Mouse (Mus musculus) lung, postnatal 4 days (tissue): ENCODE measurements around the gene Thbs3.
"Not testable (repeated sequence)": the region's sequence is repeated elsewhere in the genome, so short reads cannot be mapped to it uniquely, and the experiment has no call there.

Source experiments
- DNase-seq, 2 experiments: peaks; one replicate each; pipeline ENCODE4 v3.0.0; 2021

Thbs3 gene

GRCm38 (mm10) chr3:89199839-89200238 is 15.1 kb upstream of the Thbs3 start:
- DNase-seq, result no peak

GRCm38 (mm10) chr3:89202253-89203141 is 12.5 kb upstream of the Thbs3 start, which contains the start of gene Gba:
Gba (plus strand) TSS chr3:89202928.
- DNase-seq, result peak; percentile 78 to 90

- no peak for DNase-seq
Measured at GRCm38 (mm10) chr3:89203142-89203514, 11.9 kb upstream of the Thbs3 start.

GRCm38 (mm10) chr3:89206079-89206478 is 8.9 kb upstream of the Thbs3 start:
- no peak for DNase-seq

- no peak for DNase-seq
Measured at GRCm38 (mm10) chr3:89206695-89207094, 8.3 kb upstream of the Thbs3 start.

GRCm38 (mm10) chr3:89208075-89208657 is 6.8 kb upstream of the Thbs3 start:
- DNase-seq, result peak in 1 of 2 experiments; percentile 20

- peak in 1 of 2 experiments; percentile 20 for DNase-seq
Measured at GRCm38 (mm10) chr3:89208736-89209135, 6.2 kb upstream of the Thbs3 start.

GRCm38 (mm10) chr3:89209731-89210130 is 5.2 kb upstream of the Thbs3 start:
- DNase-seq, result peak in 1 of 2 experiments; percentile 22

- DNase-seq, result peak in 1 of 2 experiments; percentile 35
Measured at GRCm38 (mm10) chr3:89210162-89210561, 4.8 kb upstream of the Thbs3 start.

- peak in 1 of 2 experiments; percentile 56 for DNase-seq
Measured at GRCm38 (mm10) chr3:89210731-89211130, 4.2 kb upstream of the Thbs3 start.

- peak; percentile 94 to 97 for DNase-seq
Measured at GRCm38 (mm10) chr3:89213803-89214530, 1.0 kb upstream of the Thbs3 start.

- peak; percentile 82 to 90 for DNase-seq
Measured at GRCm38 (mm10) chr3:89215853-89216252, 873 bp downstream of the Thbs3 start.

- not testable (repeated sequence) for DNase-seq
Measured at GRCm38 (mm10) chr3:89216407-89216806, 1.4 kb downstream of the Thbs3 start.

- peak; percentile 55 to 66 for DNase-seq
Measured at GRCm38 (mm10) chr3:89218271-89218670, 3.3 kb downstream of the Thbs3 start.

- DNase-seq, result no peak
Measured at GRCm38 (mm10) chr3:89219546-89219945, 4.6 kb downstream of the Thbs3 start.

GRCm38 (mm10) chr3:89221167-89221566 is 6.2 kb downstream of the Thbs3 start:
- no peak for DNase-seq

- DNase-seq, result no peak
Measured at GRCm38 (mm10) chr3:89224796-89225195, 9.8 kb downstream of the Thbs3 start.

- DNase-seq, result peak in 1 of 2 experiments; percentile 24
Measured at GRCm38 (mm10) chr3:89225321-89225815, 10.4 kb downstream of the Thbs3 start.

GRCm38 (mm10) chr3:89225918-89226317 is 10.9 kb downstream of the Thbs3 start:
- DNase-seq, result peak in 1 of 2 experiments; percentile 19

- peak in 1 of 2 experiments; percentile 21 for DNase-seq
Measured at GRCm38 (mm10) chr3:89226361-89226760, 11.4 kb downstream of the Thbs3 start.

- DNase-seq, result no peak
Measured at GRCm38 (mm10) chr3:89226900-89227299, 11.9 kb downstream of the Thbs3 start, which contains the start of gene Mtx1. Mtx1 (minus strand) TSS chr3:89227088.

- peak; percentile 91 to 95 for DNase-seq
Measured at GRCm38 (mm10) chr3:89227307-89228179, 12.6 kb downstream of the Thbs3 start.
